11 mouse cellular contexts compared by ENCODE assay signal in genomic region chr1:25827436-25827835, GRCm38 (mm10). TPM values are rescaled to one million over a fixed set of nuclear protein-coding genes. Genes with fewer than 3 reads are reported as not detected.
DNase-seq lines count a peak whose midpoint lies in the region.
"Had no signal": no experiment of that assay in that cellular context is flagged by ENCODE, and none has a peak within 500 bp of the region (broad histone marks: within the 10 kb centered on the region; RNA-seq: fewer than 3 reads in every experiment).

No protein-coding gene starts in this region.

- 72% methylated on average over 9 of the region's 9 CpGs for WGBS in forebrain, embryonic 10.5 days
- 62% methylated on average over 9 of the region's 9 CpGs for WGBS in midbrain, embryonic 10.5 days

- peak overlapping the region; percentile 65; the same call in 1 of the 2 replicates for H3K4me3 ChIP-seq in forebrain, embryonic 10.5 days
- H3K4me3 ChIP-seq in midbrain, embryonic 10.5 days, result peak overlapping the region; percentile 72
- H3K4me3 ChIP-seq: heart, embryonic 15.5 days; liver, embryonic 13.5 days; megakaryocyte, embryonic 14.5 days had no signal

- peaks cover 58% of the 10 kb centered on the region for H3K4me1 ChIP-seq in forebrain, embryonic 10.5 days
- H3K4me1 ChIP-seq in midbrain, embryonic 10.5 days, result peaks cover 70% of the 10 kb centered on the region
- H3K4me1 ChIP-seq: heart, embryonic 15.5 days; liver, embryonic 13.5 days had no signal

- no peaks in the 10 kb centered on the region for H3K36me3 ChIP-seq in forebrain, embryonic 10.5 days (replicated peaks)
- H3K36me3 ChIP-seq in midbrain, embryonic 10.5 days, result no peaks in the 10 kb centered on the region
- H3K36me3 ChIP-seq: heart, embryonic 15.5 days; liver, embryonic 13.5 days had no signal

- peak; percentile 27 for DNase-seq in retina, embryonic 14.5 days (ENCODE audit: low spot score)
- DNase-seq in retina, postnatal 1 day, result no peak
- DNase-seq in forebrain, embryonic 10.5 days (ENCODE audit: extremely low spot score, low spot score), result no peak
- DNase-seq in midbrain, embryonic 10.5 days (ENCODE audit: low spot score), result no peak
- no peak for DNase-seq in lung, postnatal 14 days
- no peak for DNase-seq in thymus, postnatal 10 days (ENCODE audit: low spot score in 2 of 2)
- no peak for DNase-seq in ovary, postnatal 36 days (ENCODE audit: low spot score)
- DNase-seq: liver, embryonic 13.5 days; thymus, adult 18-20 months had no signal

- no peak overlapping the region for H3K27ac ChIP-seq in forebrain, embryonic 10.5 days
- H3K27ac ChIP-seq in midbrain, embryonic 10.5 days (replicated peaks), result no peak overlapping the region
- H3K27ac ChIP-seq: heart, embryonic 15.5 days; liver, embryonic 13.5 days had no signal

- H3K27me3 ChIP-seq in forebrain, embryonic 10.5 days (ENCODE audit: poor library complexity, severe bottlenecking), result peaks cover 24% of the 10 kb centered on the region
- H3K27me3 ChIP-seq in midbrain, embryonic 10.5 days (ENCODE audit: low read depth, poor library complexity, severe bottlenecking), result no peaks in the 10 kb centered on the region

- no peaks in the 10 kb centered on the region for H3K9me3 ChIP-seq in forebrain, embryonic 10.5 days
- no peaks in the 10 kb centered on the region for H3K9me3 ChIP-seq in midbrain, embryonic 10.5 days (replicated peaks)
- H3K9me3 ChIP-seq: heart, embryonic 15.5 days; liver, embryonic 13.5 days; megakaryocyte, embryonic 14.5 days had no signal

RNA-seq across cellular contexts. Expression of gene Adgrb3, which starts 2.1 kb away (rescaled TPM):
- 2.5 and 3.4 TPM in 2 replicates for polyA plus RNA-seq in forebrain, embryonic 10.5 days (2016; fragmentation: Nextera tagmentation; extraction: Ambion mirVana)
- polyA plus RNA-seq in midbrain, embryonic 10.5 days (2016; fragmentation: Nextera tagmentation; extraction: Ambion mirVana), result 3.7 and 7.9 TPM in 2 replicates
